Mouse (Mus musculus) midbrain, embryonic 14.5 days (tissue): ENCODE data around the gene Rbm14. TPM values are rescaled to one million over a fixed set of nuclear protein-coding genes. Genes with fewer than 3 reads are reported as not detected.
"Not testable (repeated sequence)": the region's sequence is repeated elsewhere in the genome, so short reads cannot be mapped to it uniquely, and the experiment has no call there.

Experiments used
- ATAC-seq: fragments of 200-750 bp; cut with Nextera tagmentation; 2 replicates; pipeline ENCODE4 v1.8.0; 2017; ENCODE audit warnings: moderate number of reproducible peaks, moderate library complexity; ENCODE audit not compliant: low FRiP score, low TSS enrichment
- DNase-seq: peaks from one replicate; pipeline ENCODE4 v3.0.0-alpha.2; 2015
- H3K27ac ChIP-seq: fragments of 300-500 bp; sonication (generic); replicated peaks from 2 replicates; pipeline ENCODE4 v1.5.1; 2014; ENCODE audit warnings: mild to moderate bottlenecking, low read depth, low read length, moderate library complexity
- H3K27me3 ChIP-seq: fragments of 300-500 bp; sonication (generic); 2 replicates; pipeline ENCODE4 v1.6.1; 2014; ENCODE audit warnings: low read length, control low read depth, mixed read lengths; ENCODE audit not compliant: control insufficient read depth, insufficient read depth
- H3K36me3 ChIP-seq: fragments of 300-500 bp; sonication (generic); 2 replicates; pipeline ENCODE4 v1.6.1; 2014; ENCODE audit warnings: low read length, control low read depth; ENCODE audit not compliant: control insufficient read depth, insufficient read depth
- H3K4me1 ChIP-seq: fragments of 300-500 bp; sonication (generic); 2 replicates; pipeline ENCODE4 v1.6.1; 2014; ENCODE audit warnings: mild to moderate bottlenecking, antibody characterized with exemption, low read length, control low read depth; ENCODE audit not compliant: control insufficient read depth, insufficient read depth
- H3K4me2 ChIP-seq: fragments of 300-500 bp; sonication (generic); 2 replicates; pipeline ENCODE4 v1.6.1; 2014; ENCODE audit warnings: mild to moderate bottlenecking, low read length, moderate library complexity
- H3K4me3 ChIP-seq: fragments of 300-500 bp; sonication (generic); replicated peaks from 2 replicates; pipeline ENCODE4 v1.5.1; 2014; ENCODE audit warnings: low read depth, low read length
- H3K9ac ChIP-seq: fragments of 300-500 bp; sonication (generic); replicated peaks from 2 replicates; pipeline ENCODE4 v1.6.1; 2014; ENCODE audit warnings: mild to moderate bottlenecking, low read length, moderate library complexity
- H3K9me3 ChIP-seq: fragments of 300-500 bp; sonication (generic); 2 replicates; pipeline ENCODE4 v1.6.1; 2016; ENCODE audit warnings: low read length, control low read depth, mixed read lengths; ENCODE audit not compliant: control insufficient read depth
- WGBS: fragments of 180-500 bp; shearing (Covaris S2); extraction: QIAGEN DNeasy Blood & Tissue Kit; methylation state at CpG from one replicate; pipeline ENCODE4 v1.1.7; 2014; 5-methylcytosine and 5-hydroxymethylcytosine counted together
- polyA plus RNA-seq: library from polyadenylated mRNA; unstranded; fragments of >200 nt; fragmentation: Nextera tagmentation; extraction: Ambion mirVana; gene quantifications from 2 replicates; pipeline ENCODE4 v1.2.1, GENCODE M21; 2014

Gene Rbm14
- polyA plus RNA-seq, 1 experiment from 2014 or later, result 68.9 TPM

GRCm38 (mm10) chr19:4782891-4783290, 28.5 kb downstream of the Rbm14 start:
- no peaks in the 10 kb centered on the region for H3K27me3 ChIP-seq
- H3K36me3 ChIP-seq, result peaks cover 78% of the 10 kb centered on the region
- no peak overlapping the region for H3K27ac ChIP-seq
- H3K4me2 ChIP-seq, result no peak overlapping the region
- no peak overlapping the region for H3K9ac ChIP-seq
- peaks cover 8% of the 10 kb centered on the region for H3K4me1 ChIP-seq
- H3K4me3 ChIP-seq, result no peak overlapping the region
- no peak for ATAC-seq
- DNase-seq, result no peak
- WGBS, result 94% methylated on average over 2 of the region's 2 CpGs
- H3K9me3 ChIP-seq, result no peaks in the 10 kb centered on the region

DNA sequence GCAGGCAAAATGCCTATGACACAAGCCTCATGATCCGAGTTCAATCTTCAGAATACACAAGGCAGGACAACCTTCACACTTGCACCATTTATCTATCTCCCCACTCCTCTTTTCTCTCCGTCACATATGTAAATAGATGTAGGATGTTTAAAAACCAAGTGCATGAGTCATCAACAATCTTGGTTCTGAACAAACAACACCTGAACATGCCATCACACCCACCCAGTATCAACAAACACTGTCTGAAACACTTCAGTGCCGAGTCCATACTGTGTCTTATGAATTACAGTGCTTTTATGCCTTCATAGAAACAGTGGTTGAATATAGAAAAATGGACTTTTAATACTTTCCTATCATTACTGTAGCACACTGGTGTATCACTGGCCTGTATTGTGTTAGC, 38.6 kb downstream of the Rbm14 start:
- DNase-seq, result no peak
- no peak overlapping the region for H3K4me3 ChIP-seq
- no peaks in the 10 kb centered on the region for H3K4me1 ChIP-seq
- peaks cover 77% of the 10 kb centered on the region for H3K36me3 ChIP-seq
- H3K4me2 ChIP-seq, result no peak overlapping the region
- H3K9me3 ChIP-seq, result no peaks in the 10 kb centered on the region
- H3K27me3 ChIP-seq, result no peaks in the 10 kb centered on the region
- H3K27ac ChIP-seq, result no peak overlapping the region
- no peak for ATAC-seq
- no peak overlapping the region for H3K9ac ChIP-seq
- whole genome bisulfite sequencing, result 87% methylated on average over 3 of the region's 3 CpGs

- no peak overlapping the region for H3K4me3 ChIP-seq
- no peak for DNase-seq
- peaks cover 95% of the 10 kb centered on the region for H3K36me3 ChIP-seq
- H3K4me2 ChIP-seq, result no peak overlapping the region
- no peak overlapping the region for H3K9ac ChIP-seq
- 93% methylated on average over 11 of the region's 12 CpGs for WGBS
- peaks cover 14% of the 10 kb centered on the region for H3K4me1 ChIP-seq
- no peaks in the 10 kb centered on the region for H3K27me3 ChIP-seq
- no peak for ATAC-seq
- no peak overlapping the region for H3K27ac ChIP-seq
- no peaks in the 10 kb centered on the region for H3K9me3 ChIP-seq
Observed at GRCm38 (mm10) chr19:4767507-4768148, 43.8 kb downstream of the Rbm14 start.

DNA sequence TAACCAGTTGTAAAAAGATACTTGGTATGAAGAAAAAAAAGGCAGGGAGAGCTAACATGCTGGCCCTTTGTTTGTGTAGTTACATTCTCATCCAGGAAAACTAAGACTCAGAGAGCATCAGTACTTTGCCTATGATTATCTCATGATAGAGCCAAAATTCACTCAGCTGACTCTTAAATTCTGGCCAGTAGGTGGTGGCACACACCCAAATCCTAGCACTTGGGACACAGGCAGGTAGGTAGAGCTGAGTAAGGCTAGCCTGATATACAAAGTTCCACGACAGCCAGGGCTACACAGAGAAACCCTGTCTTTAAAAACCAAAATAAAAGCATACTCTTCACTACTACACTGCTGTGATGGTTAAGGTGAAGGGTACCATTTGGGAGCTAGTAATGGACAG, 48.6 kb downstream of the Rbm14 start:
- Histone ChIP-seq H3K27me3 (no peaks in the 10 kb centered on the region), H3K27ac (no peak overlapping the region), H3K4me1 (peaks cover 43% of the 10 kb centered on the region), H3K9ac (no peak overlapping the region), H3K4me3 (no peak overlapping the region), H3K36me3 (peaks cover 85% of the 10 kb centered on the region), H3K9me3 (no peaks in the 10 kb centered on the region), H3K4me2 (0 out of 2 replicates have a peak overlapping the region, but pooled peaks have one; percentile 10)
- DNase-seq (peak; percentile 21), ATAC-seq (no peak)
- 67% methylated on average over 1 of the region's 1 CpGs for WGBS

GRCm38 (mm10) chr19:4760544-4760943, 50.9 kb downstream of the Rbm14 start:
- not testable (repeated sequence) for ATAC-seq, DNase-seq, H3K9me3 ChIP-seq, H3K27ac ChIP-seq, H3K27me3 ChIP-seq, H3K9ac ChIP-seq
- peak overlapping the region; percentile 93 for H3K4me2 ChIP-seq
- peaks cover 68% of the 10 kb centered on the region for H3K36me3 ChIP-seq
- H3K4me3 ChIP-seq, result 0 out of 2 replicates have a peak overlapping the region, but pooled peaks have one; percentile 5
- WGBS, result 88% methylated on average over 8 of the region's 8 CpGs
- H3K4me1 ChIP-seq, result peaks cover 47% of the 10 kb centered on the region

GRCm38 (mm10) chr19:4756921-4757320, 54.5 kb downstream of the Rbm14 start:
- Histone ChIP-seq H3K27me3 (no peaks in the 10 kb centered on the region), H3K4me2 (peak overlapping the region; percentile 66), H3K4me3 (peak overlapping the region; percentile 74), H3K27ac (peak overlapping the region; percentile 98), H3K9ac (peak overlapping the region; percentile 86), H3K9me3 (no peaks in the 10 kb centered on the region), H3K4me1 (peaks cover 33% of the 10 kb centered on the region), H3K36me3 (peaks cover 41% of the 10 kb centered on the region)
- 7% methylated on average over 9 of the region's 9 CpGs for WGBS
- no peak for DNase-seq
- ATAC-seq, result no peak

GRCm38 (mm10) chr19:4756193-4756911, 55.1 kb downstream of the Rbm14 start, which contains the start of gene Rbm4b:
Gene Rbm4b (plus strand): TSS chr19:4756497.
- under 1% methylated on average over 65 of the region's 65 CpGs for WGBS
- ATAC-seq (peak; percentile 98), DNase-seq (peak; percentile 100)
- peaks cover 43% of the 10 kb centered on the region for H3K36me3 ChIP-seq
- H3K27me3 ChIP-seq, result no peaks in the 10 kb centered on the region
- peak within 1 kb of the TSS; percentile 74 for H3K4me3 ChIP-seq
- peak within 1 kb of the TSS; percentile 98 for H3K27ac ChIP-seq
- peak within 1 kb of the TSS; percentile 86 for H3K9ac ChIP-seq
- H3K9me3 ChIP-seq, result no peaks in the 10 kb centered on the region
- peak within 1 kb of the TSS; percentile 93 for H3K4me2 ChIP-seq
- H3K4me1 ChIP-seq, result peaks cover 33% of the 10 kb centered on the region

DNA sequence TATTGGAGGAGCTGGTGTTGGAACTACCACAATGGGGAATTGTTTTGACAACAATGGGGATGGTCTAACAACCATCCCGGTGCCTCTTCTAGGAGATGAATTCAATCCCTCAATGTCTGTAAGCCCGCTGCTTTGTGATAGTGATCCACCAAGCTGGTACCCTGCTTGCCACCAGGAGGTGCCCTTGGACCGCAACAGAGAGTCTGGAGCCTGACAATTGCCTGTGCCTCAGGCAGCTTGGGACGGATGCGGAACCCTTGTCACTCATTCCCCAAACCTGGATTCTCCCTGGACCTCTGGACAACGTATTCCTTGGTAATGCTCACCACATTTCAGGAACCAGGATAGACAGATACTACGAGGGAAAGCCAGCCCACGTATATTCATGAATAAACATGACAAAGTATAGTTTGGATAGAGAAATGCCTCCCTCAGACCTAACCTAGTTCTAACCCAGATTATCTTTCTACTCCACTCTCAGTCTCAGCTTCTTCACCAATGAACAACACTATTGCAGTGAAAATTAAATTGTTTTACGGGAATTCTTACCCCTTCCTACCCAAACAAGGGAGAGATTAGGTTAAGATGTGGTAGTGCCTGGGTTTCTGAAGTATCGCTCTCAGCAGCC, 55.8 kb downstream of the Rbm14 start:
- peak overlapping the region; percentile 74 for H3K4me3 ChIP-seq
- 0% methylated on average over 10 of the region's 10 CpGs for WGBS
- ATAC-seq (peak; percentile 76), DNase-seq (peak; percentile 95)
- peak overlapping the region; percentile 46 for H3K9ac ChIP-seq
- peak overlapping the region; percentile 66 for H3K4me2 ChIP-seq
- H3K36me3 ChIP-seq, result peaks cover 43% of the 10 kb centered on the region
- no peaks in the 10 kb centered on the region for H3K9me3 ChIP-seq
- H3K27me3 ChIP-seq, result no peaks in the 10 kb centered on the region
- peaks cover 26% of the 10 kb centered on the region for H3K4me1 ChIP-seq
- H3K27ac ChIP-seq, result peak overlapping the region; percentile 98
